Mouse (Mus musculus): ENCODE data around the gene Atxn10. TPM values are rescaled to one million over a fixed set of nuclear protein-coding genes. Genes with fewer than 3 reads are reported as not detected.

Gene Atxn10
- total RNA-seq, 2 experiments from 2014 or later, result 46.5 to 47.1 TPM

DNA sequence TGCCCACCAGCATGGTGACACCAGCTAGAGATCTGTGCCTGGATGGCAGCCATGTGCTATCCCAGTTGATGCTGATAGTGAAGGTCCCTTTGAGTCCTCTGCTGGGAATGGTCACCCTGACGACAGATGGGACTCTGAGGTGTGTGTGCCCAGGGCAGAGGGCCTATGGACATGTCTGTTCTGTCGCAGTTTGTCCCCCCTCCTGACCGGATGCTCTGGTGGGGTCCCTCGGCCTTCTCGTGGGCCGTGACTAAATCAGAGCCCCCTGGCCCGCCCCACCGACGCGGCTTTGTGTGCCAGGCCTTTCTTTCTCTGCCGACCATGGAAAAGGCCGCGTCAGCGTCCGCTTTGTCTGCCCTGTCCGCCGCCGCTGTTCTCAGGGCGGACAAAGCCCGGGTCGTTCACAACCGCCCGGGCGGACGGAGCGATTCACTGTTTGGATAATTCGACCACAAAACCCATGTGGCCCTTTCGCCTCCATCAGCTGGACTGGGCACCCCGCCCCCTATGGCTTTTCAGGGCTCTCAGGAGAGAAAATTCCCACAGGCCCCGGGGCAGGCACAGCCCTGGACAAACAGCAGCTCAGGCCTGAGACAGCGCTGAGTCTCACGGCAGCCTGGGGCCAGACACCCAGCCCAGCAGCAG is 171.4 kb downstream of the Atxn10 start:
- no peak for ATAC-seq (replicated peaks; ENCODE audit: low FRiP score, low TSS enrichment, poor library complexity, severe bottlenecking)

Other genes starting within 250 kb of the Atxn10 start
- gene Smc1b, start 204.3 kb upstream of the Atxn10 start, total RNA-seq (2014; fragmentation: Nextera tagmentation), result not detected in 2 replicates
- gene Smc1b, start 204.3 kb upstream of the Atxn10 start, total RNA-seq (2017), result not detected in 2 replicates
- gene Ribc2, start 204.2 kb upstream of the Atxn10 start, total RNA-seq (2014; fragmentation: Nextera tagmentation), result not detected in 2 replicates
- gene Ribc2, start 204.2 kb upstream of the Atxn10 start, total RNA-seq (2017), result not detected in 2 replicates
- gene Fbln1, start 130.3 kb upstream of the Atxn10 start, total RNA-seq (2014; fragmentation: Nextera tagmentation), result not detected in 2 replicates
- gene Fbln1, start 130.3 kb upstream of the Atxn10 start, total RNA-seq (2017), result not detected in 2 replicates
- gene 7530416G11Rik, start 167.0 kb downstream of the Atxn10 start, total RNA-seq (2014; fragmentation: Nextera tagmentation), result not detected in 2 replicates
- gene 7530416G11Rik, start 167.0 kb downstream of the Atxn10 start, total RNA-seq (2017), result not detected in 2 replicates
- gene Wnt7b, start 246.2 kb downstream of the Atxn10 start, total RNA-seq (2014; fragmentation: Nextera tagmentation), result not detected in 2 replicates
- not detected in 2 replicates for gene Wnt7b, start 246.2 kb downstream of the Atxn10 start, total RNA-seq (2017)

Measured in megakaryocyte-erythroid progenitor cell, adult 5-6 weeks (primary cell).